ENCODE assay signal across 14 mouse cellular contexts in the genomic region with DNA sequence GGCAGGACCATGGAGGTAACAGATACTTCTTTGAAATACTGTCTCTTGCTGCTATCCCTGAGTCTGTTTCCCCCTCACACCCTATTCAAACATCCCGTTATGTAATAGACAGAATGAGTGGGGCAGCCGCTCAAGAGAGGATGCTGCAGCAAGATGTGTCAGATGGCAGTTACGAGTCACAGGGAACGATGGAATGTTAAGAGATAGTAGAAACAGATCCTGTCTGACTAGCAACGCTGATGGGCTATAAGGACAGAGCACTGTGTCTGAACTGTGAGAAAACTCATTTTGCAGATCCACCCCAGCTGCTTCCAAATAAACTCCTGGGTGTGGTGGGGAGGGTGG. TPM values are rescaled to one million over a fixed set of nuclear protein-coding genes. Genes with fewer than 3 reads are reported as not detected.
DNase-seq lines count a peak whose midpoint lies in the region; ATAC-seq lines count a peak whose summit lies in the region.
"Had no signal": no experiment of that assay in that cellular context is flagged by ENCODE, and none has a peak within 500 bp of the region (broad histone marks: within the 10 kb centered on the region; RNA-seq: fewer than 3 reads in every experiment).

No protein-coding gene starts in this region.

- ATAC-seq in frontal cortex, adult (ENCODE audit: low TSS enrichment), result peak; percentile 91
- ATAC-seq in limb, embryonic 13.5 days (ENCODE audit: low FRiP score, low read depth), result 0 out of 2 replicates have a peak, but pooled peaks have one; percentile 9
- 0 out of 2 replicates have a peak, but pooled peaks have one; percentile 34 for ATAC-seq in embryonic facial prominence, embryonic 15.5 days (ENCODE audit: insufficient number of reproducible peaks, low FRiP score, low TSS enrichment, low read depth)
- 0 out of 2 replicates have a peak, but pooled peaks have one; percentile 22 for ATAC-seq in megakaryocyte progenitor cell, adult 5-6 weeks (replicated peaks; ENCODE audit: poor library complexity)
- no peak for ATAC-seq in erythroid progenitor cell, adult 5-6 weeks (replicated peaks; ENCODE audit: low FRiP score, poor library complexity, severe bottlenecking)
- ATAC-seq: inflammation-experienced regulatory T-cells, adult 6 months had no signal

- 0 out of 2 replicates have a peak, but pooled peaks cover 3% of the 10 kb centered on the region for H3K4me1 ChIP-seq in limb, embryonic 13.5 days
- peaks cover 9% of the 10 kb centered on the region; the same call in 1 of the 2 replicates for H3K4me1 ChIP-seq in limb, embryonic 10.5 days
- peaks cover 11% of the 10 kb centered on the region; the same call in 1 of the 2 replicates for H3K4me1 ChIP-seq in embryonic facial prominence, embryonic 15.5 days

- H3K4me3 ChIP-seq in limb, embryonic 13.5 days, result no peak overlapping the region
- H3K4me3 ChIP-seq in limb, embryonic 10.5 days, result no peak overlapping the region
- no peak overlapping the region for H3K4me3 ChIP-seq in embryonic facial prominence, embryonic 15.5 days (replicated peaks)
- H3K4me3 ChIP-seq: embryonic facial prominence, embryonic 12.5 days; heart, embryonic 13.5 days; liver, embryonic 15.5 days had no signal

- DNase-seq in frontal cortex, postnatal 25 days (ENCODE audit: low spot score in 2 of 2), result no peak
- DNase-seq in limb, embryonic 10.5 days (ENCODE audit: low spot score), result no peak
- DNase-seq in thymus, postnatal 25 days, result no peak
- DNase-seq: adrenal gland, adult 2 months; cerebellum, adult 11 months had no signal

- H3K9me3 ChIP-seq in limb, embryonic 13.5 days, result no peaks in the 10 kb centered on the region
- no peaks in the 10 kb centered on the region for H3K9me3 ChIP-seq in limb, embryonic 10.5 days (replicated peaks)
- no peaks in the 10 kb centered on the region for H3K9me3 ChIP-seq in embryonic facial prominence, embryonic 15.5 days (replicated peaks)
- H3K9me3 ChIP-seq: embryonic facial prominence, embryonic 12.5 days; heart, embryonic 13.5 days; liver, embryonic 15.5 days had no signal

- no peak overlapping the region for H3K27ac ChIP-seq in limb, embryonic 13.5 days
- H3K27ac ChIP-seq in limb, embryonic 10.5 days, result no peak overlapping the region
- no peak overlapping the region for H3K27ac ChIP-seq in embryonic facial prominence, embryonic 15.5 days (replicated peaks)
- H3K27ac ChIP-seq: embryonic facial prominence, embryonic 12.5 days; heart, embryonic 13.5 days; liver, embryonic 15.5 days had no signal

- H3K27me3 ChIP-seq in limb, embryonic 13.5 days, result no peaks in the 10 kb centered on the region
- no peaks in the 10 kb centered on the region for H3K27me3 ChIP-seq in limb, embryonic 10.5 days (ENCODE audit: low read depth, poor library complexity, severe bottlenecking)
- no peaks in the 10 kb centered on the region for H3K27me3 ChIP-seq in embryonic facial prominence, embryonic 15.5 days
- H3K27me3 ChIP-seq: embryonic facial prominence, embryonic 12.5 days; heart, embryonic 13.5 days; liver, embryonic 15.5 days had no signal

- H3K36me3 ChIP-seq in limb, embryonic 13.5 days, result no peaks in the 10 kb centered on the region
- no peaks in the 10 kb centered on the region for H3K36me3 ChIP-seq in limb, embryonic 10.5 days
- H3K36me3 ChIP-seq in embryonic facial prominence, embryonic 15.5 days, result no peaks in the 10 kb centered on the region
- H3K36me3 ChIP-seq: embryonic facial prominence, embryonic 12.5 days; heart, embryonic 13.5 days; liver, embryonic 15.5 days had no signal

- 42% methylated on average over 5 of the region's 5 CpGs for WGBS in limb, embryonic 13.5 days
- WGBS in limb, embryonic 10.5 days, result 43% methylated on average over 5 of the region's 5 CpGs
- 18% methylated on average over 5 of the region's 5 CpGs for WGBS in embryonic facial prominence, embryonic 15.5 days

- H3K4me2 ChIP-seq in limb, embryonic 13.5 days (replicated peaks), result no peak overlapping the region
- no peak overlapping the region for H3K4me2 ChIP-seq in embryonic facial prominence, embryonic 15.5 days (replicated peaks)
- H3K4me2 ChIP-seq: embryonic facial prominence, embryonic 12.5 days; heart, embryonic 13.5 days; liver, embryonic 15.5 days had no signal

- H3K9ac ChIP-seq in limb, embryonic 13.5 days, result no peak overlapping the region
- no peak overlapping the region for H3K9ac ChIP-seq in embryonic facial prominence, embryonic 15.5 days
- H3K9ac ChIP-seq: embryonic facial prominence, embryonic 12.5 days; heart, embryonic 13.5 days; liver, embryonic 15.5 days had no signal

RNA-seq across cellular contexts. Expression of a gene that starts 23.9 kb away (rescaled TPM):
- 138 and 142 TPM in 2 replicates for polyA plus RNA-seq in limb, embryonic 13.5 days (2015; fragmentation: Nextera tagmentation; extraction: Ambion mirVana)
- polyA plus RNA-seq in limb, embryonic 10.5 days (2016; fragmentation: Nextera tagmentation; extraction: Ambion mirVana), result 148 and 175 TPM in 2 replicates
- polyA plus RNA-seq in embryonic facial prominence, embryonic 15.5 days (2015; fragmentation: Nextera tagmentation; extraction: Ambion mirVana), result 134 and 139 TPM in 2 replicates
- 238 and 252 TPM in 2 replicates for total RNA-seq in megakaryocyte progenitor cell, adult 5-6 weeks (2015)
- total RNA-seq in megakaryocyte progenitor cell, adult 5-6 weeks (2017), result 287 and 313 TPM in 2 replicates
- 25.2 and 66.7 TPM in 2 replicates for total RNA-seq in erythroid progenitor cell, adult 5-6 weeks (2015; ENCODE audit: low replicate concordance)
- total RNA-seq in erythroid progenitor cell, adult 5-6 weeks (2017; ENCODE audit: low replicate concordance), result 42.2 and 45.6 TPM in 2 replicates
